Mouse (Mus musculus) retina, postnatal 7 days (tissue): Measurements from ENCODE around the gene Dgcr8.

Experiments
- DNase-seq: peaks from one replicate; pipeline ENCODE4 v3.0.0-alpha.2; 2012; ENCODE audit warnings: low read depth, low spot score

Gene Dgcr8

DNA sequence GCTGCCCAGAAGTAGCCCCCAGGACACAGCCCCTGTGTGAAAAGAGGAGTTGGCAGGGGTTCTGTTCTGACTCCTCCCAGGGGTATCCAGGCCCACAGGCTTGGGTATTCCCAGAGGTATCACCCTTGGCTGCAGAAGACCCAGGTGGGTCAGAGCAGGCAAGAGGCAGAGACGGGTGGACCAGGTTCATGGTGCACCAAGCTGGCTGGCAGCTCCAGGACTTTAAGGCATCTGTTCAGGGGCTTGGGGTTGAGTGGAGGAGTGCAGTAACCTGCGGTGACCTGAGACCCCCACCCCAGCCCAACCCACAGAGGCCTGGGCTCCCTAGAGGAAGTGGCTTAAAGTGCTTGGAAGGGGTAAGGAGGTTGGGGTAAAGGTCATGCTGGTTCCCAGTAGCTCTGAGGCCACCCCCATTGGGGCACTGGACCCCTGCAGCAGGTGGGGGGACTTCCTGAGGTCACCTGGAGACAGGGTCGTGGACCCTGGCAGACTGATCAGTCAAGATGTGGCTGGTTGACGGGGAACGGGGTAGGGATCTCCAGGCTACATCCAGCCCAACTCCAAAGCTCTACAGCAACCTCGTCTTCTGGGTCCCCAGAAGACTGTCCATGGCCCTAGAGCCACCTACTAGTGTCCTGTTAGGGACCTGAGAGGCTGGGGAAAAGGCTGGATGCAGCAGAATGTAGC lies 68.0 kb downstream of the Dgcr8 start:
- no peak for DNase-seq

DNA sequence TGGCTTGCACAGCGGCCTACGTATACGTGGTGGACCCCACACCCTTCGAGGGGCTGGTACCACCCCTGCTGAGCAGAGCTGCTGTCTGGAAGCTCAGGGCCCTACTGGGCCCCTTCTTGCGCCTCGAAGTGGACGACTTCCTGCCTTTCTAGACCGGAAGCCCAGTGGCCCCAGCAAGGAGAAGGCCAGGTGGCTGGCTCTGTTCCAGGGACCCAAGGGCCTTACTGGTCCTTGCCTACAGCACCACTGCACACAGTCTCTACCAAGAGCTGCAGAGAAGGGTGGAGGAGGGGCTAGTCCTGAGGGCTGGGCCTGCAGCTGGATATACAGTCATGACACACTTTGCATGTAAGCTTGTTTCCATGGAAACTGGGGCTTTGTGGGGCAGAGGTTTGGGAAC lies 69.0 kb downstream of the Dgcr8 start:
- no peak for DNase-seq

DNA sequence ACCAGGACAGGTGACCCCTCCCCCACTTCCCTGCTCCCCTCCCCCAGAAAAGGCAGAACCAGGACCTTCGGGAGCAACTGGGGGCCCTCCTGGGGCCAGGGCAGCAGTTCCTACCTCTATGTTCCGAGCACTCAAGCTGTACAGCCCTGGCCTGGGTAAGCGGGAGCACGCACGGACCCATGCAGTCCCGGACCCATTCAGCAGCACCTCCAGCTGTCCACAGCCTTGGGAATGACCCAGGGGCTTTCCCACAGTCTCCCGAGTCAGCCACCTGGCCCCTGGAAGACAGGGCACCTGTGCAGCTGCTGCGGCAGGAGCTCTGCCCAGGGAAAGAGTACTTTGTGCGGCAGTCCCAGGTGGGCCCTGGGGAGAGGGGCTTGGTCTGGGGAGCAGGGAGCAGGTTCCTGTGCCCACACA lies 70.5 kb downstream of the Dgcr8 start:
- DNase-seq: no peak

DNA sequence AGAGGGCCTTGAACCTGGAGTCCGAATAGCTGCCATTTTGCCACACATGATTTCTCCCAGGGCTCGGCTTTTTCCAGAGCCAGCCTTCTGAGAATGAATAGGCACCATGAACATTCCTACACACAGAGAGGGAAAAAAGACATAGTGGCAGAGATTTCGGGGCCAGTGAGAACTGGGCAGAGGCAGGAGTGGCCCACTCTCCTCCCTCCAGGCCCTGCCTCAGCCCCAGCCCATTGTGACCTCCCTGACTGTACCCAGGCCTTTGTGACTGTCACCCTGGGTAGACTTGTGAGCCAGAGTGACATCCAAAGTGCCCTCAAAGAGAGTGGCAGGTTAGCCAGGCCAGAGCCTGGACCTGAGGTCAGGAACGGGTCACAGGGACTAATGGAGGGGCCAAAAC lies 71.5 kb downstream of the Dgcr8 start, which contains the start of gene Ccdc188:
Gene Ccdc188, plus strand, starts transcription at position 301 of the 400 bp plus-strand sequence.
- no peak for DNase-seq

DNA sequence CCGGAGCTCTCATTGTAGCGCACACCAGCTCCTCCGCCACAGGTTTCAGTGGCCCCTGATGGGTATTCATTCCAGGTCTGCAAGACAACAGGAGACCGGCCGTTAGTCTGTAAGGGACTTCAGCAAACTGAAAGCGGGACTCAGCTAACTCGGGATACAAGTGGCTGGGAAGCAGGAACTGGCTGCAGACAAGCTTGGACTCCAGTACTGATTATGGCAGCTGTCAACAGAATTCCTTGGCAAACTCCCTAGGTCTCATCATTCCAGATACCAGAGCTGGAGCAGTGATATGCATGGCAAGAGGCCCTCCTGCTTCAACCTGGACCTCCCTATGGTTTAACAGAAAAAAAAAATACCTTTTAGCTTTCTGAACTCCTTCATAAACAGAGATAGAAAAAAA lies 74.2 kb downstream of the Dgcr8 start:
- DNase-seq: no peak

DNA sequence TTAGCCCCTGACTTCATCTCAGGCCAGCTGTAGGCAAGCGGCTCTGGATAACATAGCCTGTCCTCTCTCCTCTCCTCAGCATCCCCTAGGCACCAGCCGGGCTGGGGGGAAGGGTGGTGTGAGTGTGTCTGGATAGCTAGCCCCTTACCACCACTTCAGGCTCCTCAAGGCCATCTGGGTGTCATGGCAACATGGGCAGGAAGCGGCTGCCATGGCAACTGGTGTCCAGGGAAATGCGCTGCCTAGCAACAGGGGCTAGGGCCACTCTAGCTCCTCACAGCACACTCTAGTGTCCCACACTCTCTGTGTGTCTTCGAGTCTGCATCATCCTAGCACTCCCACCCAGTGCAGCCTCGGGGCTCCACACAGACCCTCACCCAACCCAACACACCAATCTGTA lies 75.4 kb downstream of the Dgcr8 start:
- DNase-seq: peak; percentile 23

DNA sequence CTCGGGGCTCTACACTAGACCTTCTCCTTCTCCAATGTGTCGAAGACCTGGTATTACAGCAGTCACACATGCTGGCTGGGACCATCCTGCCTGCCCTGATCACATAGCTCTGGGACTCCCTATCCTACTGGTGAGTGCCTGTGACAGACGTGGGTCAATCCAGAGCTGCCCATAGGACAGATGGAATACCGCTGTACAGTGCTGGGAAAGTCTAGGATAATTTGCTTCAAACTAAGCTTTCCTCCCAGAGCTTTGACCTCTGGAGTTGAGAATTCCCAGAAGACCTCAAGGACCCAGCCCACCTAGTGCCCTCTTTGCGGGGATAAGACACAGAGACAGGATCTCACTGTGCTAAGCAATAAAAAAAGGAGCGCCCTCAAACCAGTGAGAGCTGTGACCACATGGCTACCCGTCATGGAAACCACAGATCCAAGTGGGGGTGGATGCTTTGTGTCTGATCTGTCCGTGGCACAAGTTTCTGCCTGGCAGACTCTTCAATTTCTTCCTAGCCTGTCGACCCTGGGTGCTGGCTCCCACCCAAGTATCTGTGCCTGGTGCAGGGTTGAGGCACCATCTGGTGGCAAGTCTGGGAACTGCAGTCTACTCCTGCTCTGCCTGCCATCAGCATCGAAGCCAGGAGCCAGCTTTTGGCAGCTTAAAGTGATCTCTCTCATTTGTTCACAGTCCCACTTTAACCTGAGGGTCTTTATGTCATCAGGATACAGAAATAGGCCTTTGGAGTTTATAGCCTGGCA lies 77.5 kb downstream of the Dgcr8 start:
- DNase-seq: peak; percentile 71

DNA sequence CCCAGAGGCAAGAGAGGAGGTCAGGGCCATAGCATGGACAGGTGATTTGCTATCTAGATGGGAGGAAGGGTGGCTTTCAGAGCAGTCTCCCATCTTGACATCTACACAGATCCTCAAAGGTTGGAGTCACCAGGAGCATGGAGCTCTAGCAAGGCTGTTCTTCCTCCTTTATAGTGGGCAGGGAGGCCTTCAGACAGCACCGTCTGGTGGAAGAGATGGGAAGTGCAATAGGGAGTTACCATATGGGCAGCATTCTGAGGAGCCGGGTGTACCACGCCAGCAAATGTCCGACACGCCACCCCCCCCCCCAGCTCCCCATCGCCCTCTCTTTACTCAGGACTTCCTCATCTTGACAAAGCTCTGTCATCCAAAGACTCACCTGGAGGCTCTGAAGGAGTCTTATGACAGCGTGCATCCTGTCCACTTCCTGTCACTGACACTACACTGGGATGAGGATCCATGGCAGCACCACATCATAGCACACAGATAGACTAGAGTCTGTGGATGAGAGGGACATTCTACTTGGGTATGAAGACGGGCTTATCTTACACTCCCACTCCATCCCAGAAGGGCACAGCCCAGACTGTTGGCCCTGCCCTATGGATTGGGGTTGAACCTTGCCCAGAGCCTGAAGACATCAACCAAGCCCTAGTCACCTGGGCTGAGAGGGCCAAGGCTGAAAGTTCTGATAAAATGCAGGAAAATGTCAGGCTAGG lies 78.2 kb downstream of the Dgcr8 start:
- peak; percentile 62 for DNase-seq
